Mouse (Mus musculus) lung, adult 2 months (tissue): ENCODE results near the gene Znhit1.

Source experiments
- CTCF ChIP-seq: fragments of 200-500 bp; IDR thresholded peaks from 2 replicates; pipeline ENCODE4 v1.5.1; 2011; ENCODE audit warnings: mild to moderate bottlenecking, low read length, control low read depth; ENCODE audit not compliant: insufficient read depth
- POLR2A ChIP-seq: fragments of 200-500 bp; IDR thresholded peaks from 2 replicates; pipeline ENCODE4 v1.6.1; 2011; ENCODE audit warnings: low read depth, mild to moderate bottlenecking, control low read depth, low read length, borderline replicate concordance; ENCODE audit errors: extremely low read depth

DNA sequence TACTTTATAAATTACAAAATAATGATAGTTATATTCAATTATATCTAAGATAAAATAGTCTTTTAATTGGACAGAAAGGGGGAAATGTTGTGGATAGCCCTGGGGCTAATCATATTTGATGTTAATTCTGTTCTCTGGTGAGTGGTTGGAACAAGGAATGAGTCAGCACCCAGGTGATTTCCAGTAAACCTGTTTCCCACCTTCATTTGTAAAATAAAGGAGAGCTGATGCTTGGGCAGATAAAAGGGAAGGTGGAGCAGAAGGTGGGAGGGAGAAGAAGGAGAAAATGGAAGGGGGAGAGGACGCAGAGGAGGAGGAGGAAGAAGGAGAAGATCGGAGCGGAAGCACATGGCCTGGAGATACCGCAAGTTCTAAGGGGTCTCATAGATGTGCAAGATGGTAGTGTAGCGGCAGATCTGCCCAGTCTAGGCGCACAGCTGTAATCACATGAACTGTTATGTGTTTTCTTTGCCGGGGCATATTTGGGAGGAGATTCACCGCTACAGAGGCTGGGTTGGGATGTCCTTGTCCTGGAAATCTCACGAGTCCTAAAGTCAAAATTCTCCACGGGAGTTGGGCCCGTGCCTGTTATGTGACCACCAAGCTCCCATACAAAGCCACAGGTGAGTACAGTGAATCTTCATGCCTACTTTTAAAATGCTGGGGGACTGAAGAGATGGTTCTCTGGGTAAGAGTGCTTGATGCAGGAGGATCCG is 46.8 kb downstream of the Znhit1 start:
- no peak for TF ChIP-seq CTCF
- TF ChIP-seq POLR2A, result no peak
